Mouse (Mus musculus) liver, adult (tissue): ENCODE measurements at regions not wholly inside any gene's neighbourhood (a gene's known extent, or its start where the extent isn't known, plus 50 kb on each side); places are given as distances from the start of the nearest gene placed in this dataset.

Source experiments
- GATA4 ChIP-seq: IDR thresholded peaks from 2 replicates; pipeline ENCODE4 v1.6.1; 2014; ENCODE audit warnings: mild to moderate bottlenecking, low read length; ENCODE audit not compliant: insufficient replicate concordance

DNA sequence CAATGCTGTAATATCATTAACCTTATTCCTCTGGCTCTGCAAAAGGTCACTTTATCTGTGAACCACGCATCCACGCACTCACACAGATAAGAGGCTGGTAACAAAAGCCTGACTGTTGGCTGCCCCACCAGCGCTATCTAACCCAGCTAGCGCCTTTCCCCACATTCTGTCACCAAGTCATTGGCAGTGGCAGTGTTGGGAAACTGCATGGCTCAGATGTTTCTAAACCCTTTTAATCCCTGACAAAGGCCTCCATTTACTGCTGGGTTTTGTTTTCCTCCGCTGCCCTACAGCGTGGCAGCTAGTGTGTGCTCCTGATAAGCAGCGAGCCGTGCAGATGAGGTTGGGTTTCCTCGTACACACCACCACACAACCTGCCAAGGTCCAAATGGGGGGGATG is 55.7 kb downstream of the Id4 start:
- peak; percentile 62; the same call in 1 of the 2 replicates for TF ChIP-seq GATA4

GRCm38 (mm10) chr13:48317457-48317856 is 56.4 kb downstream of the Id4 start:
- TF ChIP-seq GATA4, result peak; percentile 68; the same call in 1 of the 2 replicates

DNA sequence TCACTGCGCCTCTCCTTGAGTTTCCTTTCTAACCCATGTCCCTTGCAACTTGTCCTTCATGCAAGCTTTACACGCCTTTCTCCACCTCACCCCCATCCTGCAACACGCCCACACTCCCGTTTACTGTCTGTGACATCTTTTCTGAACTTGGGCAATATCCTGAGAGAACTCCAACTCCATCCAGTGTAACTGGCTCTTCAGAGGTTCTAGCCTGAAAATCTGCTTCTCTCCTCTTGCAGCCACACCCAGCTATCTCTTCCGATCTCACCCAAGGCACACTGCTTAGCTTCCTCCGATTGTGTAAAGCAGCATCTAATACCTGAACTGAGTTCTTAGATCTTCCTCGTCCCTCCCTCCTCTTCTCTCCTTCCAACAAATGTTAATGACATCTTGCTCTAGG is 58.0 kb downstream of the Id4 start:
- TF ChIP-seq GATA4, result no peak

GRCm38 (mm10) chr13:48324290-48324718 is 63.3 kb downstream of the Id4 start:
- peak; percentile 79 for TF ChIP-seq GATA4

GRCm38 (mm10) chr13:48330619-48331018 is 69.6 kb downstream of the Id4 start:
- no peak for TF ChIP-seq GATA4

- no peak for TF ChIP-seq GATA4
Observed at GRCm38 (mm10) chr13:48336135-48336534, 75.1 kb downstream of the Id4 start.

GRCm38 (mm10) chr13:48336602-48337001 is 75.6 kb downstream of the Id4 start:
- TF ChIP-seq GATA4, result peak; percentile 52; the same call in 1 of the 2 replicates

- TF ChIP-seq GATA4, result no peak
Observed at GRCm38 (mm10) chr13:48338561-48338960, 77.5 kb downstream of the Id4 start.

DNA sequence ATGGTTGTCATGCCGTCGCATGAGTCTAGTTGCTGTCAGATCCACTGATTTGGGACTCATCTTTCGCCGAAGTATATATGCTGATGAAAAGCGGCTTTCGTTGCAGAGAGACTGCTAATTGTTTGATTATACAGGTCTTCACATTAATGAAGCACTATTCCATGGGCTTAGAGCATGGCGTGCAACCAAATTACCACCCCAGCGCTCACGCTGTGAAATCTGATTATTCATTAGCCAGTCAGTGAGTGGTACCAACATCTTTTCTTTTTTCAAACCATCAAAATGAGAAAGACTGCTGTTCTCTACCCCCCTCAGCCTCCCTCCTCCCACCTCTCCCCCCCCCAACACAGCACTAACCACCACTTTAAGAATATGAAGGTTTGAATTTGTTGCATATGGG is 89.1 kb downstream of the Id4 start:
- no peak for TF ChIP-seq GATA4

GRCm38 (mm10) chr13:48350955-48351354 is 89.9 kb downstream of the Id4 start:
- no peak for TF ChIP-seq GATA4

DNA sequence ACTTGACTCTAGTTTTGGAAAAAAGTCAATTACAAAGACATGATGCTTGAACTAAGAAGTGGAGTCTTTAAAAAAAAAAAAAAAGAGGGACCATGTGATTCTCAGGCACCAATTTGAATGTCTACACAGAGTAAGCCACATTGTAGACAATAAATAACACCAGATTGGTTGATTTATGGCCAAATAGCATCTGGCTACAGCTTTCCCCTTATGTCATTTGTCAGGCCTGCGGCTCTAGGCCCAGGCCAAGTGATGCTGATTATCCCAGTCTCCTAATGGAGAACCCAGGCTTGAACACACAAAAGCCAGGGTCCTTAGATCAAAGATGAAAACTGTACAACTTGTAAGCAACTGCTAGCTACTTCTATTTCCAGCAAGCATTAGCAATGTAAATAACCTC is 96.1 kb downstream of the Id4 start:
- TF ChIP-seq GATA4, result no peak

- no peak for TF ChIP-seq GATA4
Observed at GRCm38 (mm10) chr13:48357640-48358039, 96.6 kb downstream of the Id4 start.

- no peak for TF ChIP-seq GATA4
Observed at GRCm38 (mm10) chr13:48371060-48371459, 110.0 kb downstream of the Id4 start.

DNA sequence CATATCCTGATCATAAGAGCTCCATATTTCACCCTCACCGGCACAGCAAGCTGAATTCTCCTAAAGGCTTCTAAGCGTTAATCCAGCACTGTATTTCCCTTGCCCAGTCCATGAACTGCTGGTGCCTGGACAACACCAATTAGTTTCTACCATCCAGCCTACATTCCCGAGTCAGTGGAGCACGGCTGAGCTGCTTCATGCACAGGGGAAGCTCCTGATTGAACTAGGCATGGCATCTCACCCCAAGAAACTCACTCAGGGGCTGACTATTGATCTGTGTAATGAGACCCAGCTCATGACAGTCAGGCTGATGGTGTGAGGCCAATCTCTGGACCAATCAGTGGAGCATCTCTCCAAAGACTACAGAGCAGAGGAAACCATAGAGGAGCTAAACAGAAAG is 115.4 kb downstream of the Id4 start:
- no peak for TF ChIP-seq GATA4

GRCm38 (mm10) chr13:48383580-48384445 is 122.8 kb downstream of the Id4 start:
- no peak for TF ChIP-seq GATA4

DNA sequence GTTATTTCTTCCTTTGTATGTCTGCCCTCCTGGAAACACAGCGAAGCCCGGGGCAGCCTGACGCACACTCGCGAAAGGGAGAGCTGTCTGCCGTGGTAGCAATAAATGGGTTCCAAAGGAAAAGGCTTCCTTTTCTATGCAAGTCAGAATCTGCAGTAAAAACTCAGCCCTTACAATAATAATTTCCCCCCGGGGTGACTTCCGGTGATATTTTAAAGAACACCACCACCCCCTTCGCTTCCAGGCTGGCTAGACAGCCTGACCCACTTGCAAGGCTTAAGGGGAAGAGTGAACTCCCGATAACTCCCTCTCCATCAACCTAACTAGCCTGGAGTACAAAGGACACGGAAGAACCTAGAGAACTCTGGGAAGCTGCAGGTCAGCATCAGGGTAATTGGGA is 123.9 kb downstream of the Id4 start:
- TF ChIP-seq GATA4, result no peak

DNA sequence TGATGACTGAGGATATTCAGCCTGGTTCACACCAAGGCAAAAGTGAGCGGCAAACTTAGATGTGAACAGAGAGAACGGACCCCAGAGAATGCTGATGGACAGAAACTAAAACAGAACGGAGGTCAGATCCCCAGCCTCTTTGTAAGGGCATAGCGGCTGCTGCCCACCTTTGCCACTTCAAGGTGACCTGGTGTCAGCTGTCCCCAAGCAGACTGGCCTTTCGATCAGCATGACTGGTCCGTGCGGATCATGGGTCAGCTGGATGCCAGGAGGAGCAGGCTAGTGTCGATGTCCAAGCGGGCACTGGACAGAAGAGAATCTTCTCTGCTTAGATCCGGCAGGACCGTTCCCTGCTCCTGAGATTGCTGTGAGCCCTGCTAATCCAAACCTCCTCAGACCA is 122.1 kb downstream of the Zfp169 start:
- TF ChIP-seq GATA4, result no peak
